Mouse (Mus musculus): ENCODE data around the gene Icam2. TPM values are rescaled to one million over a fixed set of nuclear protein-coding genes. Genes with fewer than 3 reads are reported as not detected.
A peak's percentile ranks its signal among the peaks of the same experiment; 100 is the strongest.
"Not testable (repeated sequence)": the region's sequence is repeated elsewhere in the genome, so short reads cannot be mapped to it uniquely, and the experiment has no call there.

Gene Icam2
- polyA plus RNA-seq, 2 experiments = 12.1 to 13.0 TPM

- Histone ChIP-seq H3K27me3 (ENCODE audit: control insufficient read depth, insufficient read depth, low read length) (no peaks in the 10 kb centered on the region), H3K9me3 (ENCODE audit: control insufficient read depth, low read length) (no peaks in the 10 kb centered on the region), H3K9ac (replicated peaks) (no peak overlapping the region), H3K4me2 (ENCODE audit: low read depth) (no peak overlapping the region), H3K27ac (no peak overlapping the region), H3K36me3 (replicated peaks; ENCODE audit: control insufficient read depth, insufficient read depth, low read depth) (peaks cover 8% of the 10 kb centered on the region), H3K4me1 (replicated peaks; ENCODE audit: control insufficient read depth in 2 of 2, insufficient read depth in 2 of 2, low read length in 1 of 2) (no peaks in the 10 kb centered on the region; a peak in 1 of 4 replicates), H3K4me3 (ENCODE audit: insufficient read depth in 1 of 2, low read depth in 2 of 2, low read length in 2 of 2) (no peak overlapping the region)
- TF ChIP-seq EP300 (IDR thresholded peaks at IDR 0.05; ENCODE audit: low read depth) = no peak
- TF ChIP-seq CTCF (IDR thresholded peaks at IDR 0.05; ENCODE audit: low read depth) = no peak
- ATAC-seq (ENCODE audit: insufficient read depth) (no peak), DNase-seq (ENCODE audit: low read depth in 3 of 3, low spot score in 3 of 3) (no peak)
- 80% methylated on average over 3 of the region's 3 CpGs for WGBS (ENCODE audit: insufficient replicate concordance)
Observed at GRCm38 (mm10) chr11:106410507-106410906, 22.6 kb upstream of the Icam2 start.

GRCm38 (mm10) chr11:106410011-106410410 is 22.1 kb upstream of the Icam2 start:
- no peaks in the 10 kb centered on the region for H3K9me3 ChIP-seq (ENCODE audit: control insufficient read depth, low read length)
- no peak overlapping the region for H3K4me3 ChIP-seq (ENCODE audit: insufficient read depth in 1 of 2, low read depth in 2 of 2, low read length in 2 of 2)
- ATAC-seq (ENCODE audit: insufficient read depth) = no peak
- DNase-seq (ENCODE audit: low read depth in 3 of 3, low spot score in 3 of 3) = no peak
- TF ChIP-seq CTCF (IDR thresholded peaks at IDR 0.05; ENCODE audit: low read depth) (no peak), EP300 (IDR thresholded peaks at IDR 0.05; ENCODE audit: low read depth) (no peak)
- H3K9ac ChIP-seq (replicated peaks) = no peak overlapping the region
- H3K27me3 ChIP-seq (ENCODE audit: control insufficient read depth, insufficient read depth, low read length) = no peaks in the 10 kb centered on the region
- H3K4me2 ChIP-seq (ENCODE audit: low read depth) = no peak overlapping the region
- H3K36me3 ChIP-seq (replicated peaks; ENCODE audit: control insufficient read depth, insufficient read depth, low read depth) = peaks cover 8% of the 10 kb centered on the region
- no peaks in the 10 kb centered on the region; a peak in 1 of 4 replicates for H3K4me1 ChIP-seq (replicated peaks; ENCODE audit: control insufficient read depth in 2 of 2, insufficient read depth in 2 of 2, low read length in 1 of 2)
- WGBS (ENCODE audit: insufficient replicate concordance) = 76% methylated on average over 4 of the region's 4 CpGs
- no peak overlapping the region for H3K27ac ChIP-seq

GRCm38 (mm10) chr11:106398481-106398880 is 10.6 kb upstream of the Icam2 start:
- Histone ChIP-seq H3K4me1 (replicated peaks; ENCODE audit: control insufficient read depth in 2 of 2, insufficient read depth in 2 of 2, low read length in 1 of 2) (peaks cover 7 to 8% of the 10 kb centered on the region in 2 experiments), H3K27ac (no peak overlapping the region), H3K4me2 (ENCODE audit: low read depth) (no peak overlapping the region), H3K36me3 (replicated peaks; ENCODE audit: control insufficient read depth, insufficient read depth, low read depth) (peaks cover 12% of the 10 kb centered on the region; the same call in 1 of the 2 replicates), H3K4me3 (ENCODE audit: insufficient read depth in 1 of 2, low read depth in 2 of 2, low read length in 2 of 2) (no peak overlapping the region), H3K9me3 (ENCODE audit: control insufficient read depth, low read length) (no peaks in the 10 kb centered on the region), H3K9ac (replicated peaks) (no peak overlapping the region), H3K27me3 (ENCODE audit: control insufficient read depth, insufficient read depth, low read length) (no peaks in the 10 kb centered on the region)
- TF ChIP-seq CTCF (IDR thresholded peaks at IDR 0.05; ENCODE audit: low read depth) (no peak), EP300 (IDR thresholded peaks at IDR 0.05; ENCODE audit: low read depth) (no peak)
- no peak for ATAC-seq (ENCODE audit: insufficient read depth)
- DNase-seq (ENCODE audit: low read depth in 3 of 3, low spot score in 3 of 3) = no peak
- WGBS (ENCODE audit: insufficient replicate concordance) = 83% methylated on average over 8 of the region's 8 CpGs

GRCm38 (mm10) chr11:106397656-106398055 is 9.8 kb upstream of the Icam2 start:
- Histone ChIP-seq H3K4me1 (replicated peaks; ENCODE audit: control insufficient read depth in 2 of 2, insufficient read depth in 2 of 2, low read length in 1 of 2) (peaks cover 15 to 16% of the 10 kb centered on the region in 2 experiments), H3K9me3 (ENCODE audit: control insufficient read depth, low read length) (no peaks in the 10 kb centered on the region), H3K27me3 (ENCODE audit: control insufficient read depth, insufficient read depth, low read length) (no peaks in the 10 kb centered on the region), H3K4me2 (ENCODE audit: low read depth) (no peak overlapping the region), H3K36me3 (replicated peaks; ENCODE audit: control insufficient read depth, insufficient read depth, low read depth) (peaks cover 8% of the 10 kb centered on the region; the same call in 1 of the 2 replicates), H3K4me3 (ENCODE audit: insufficient read depth in 1 of 2, low read depth in 2 of 2, low read length in 2 of 2) (no peak overlapping the region), H3K9ac (replicated peaks) (no peak overlapping the region), H3K27ac (no peak overlapping the region)
- TF ChIP-seq CTCF (IDR thresholded peaks at IDR 0.05; ENCODE audit: low read depth) = peak; percentile 66
- TF ChIP-seq EP300 (IDR thresholded peaks at IDR 0.05; ENCODE audit: low read depth) = no peak
- DNase-seq (ENCODE audit: low read depth in 3 of 3, low spot score in 3 of 3) = no peak
- ATAC-seq (ENCODE audit: insufficient read depth) = no peak
- 74% methylated on average over 3 of the region's 3 CpGs for WGBS (ENCODE audit: insufficient replicate concordance)

- not testable (repeated sequence) for H3K36me3 ChIP-seq (replicated peaks; ENCODE audit: control insufficient read depth, insufficient read depth, low read depth); DNase-seq (ENCODE audit: low read depth in 3 of 3, low spot score in 3 of 3); H3K4me3 ChIP-seq (ENCODE audit: insufficient read depth in 1 of 2, low read depth in 2 of 2, low read length in 2 of 2); H3K27ac ChIP-seq; H3K9me3 ChIP-seq (ENCODE audit: control insufficient read depth, low read length); H3K27me3 ChIP-seq (ENCODE audit: control insufficient read depth, insufficient read depth, low read length); H3K9ac ChIP-seq (replicated peaks)
- Histone ChIP-seq H3K4me1 (replicated peaks; ENCODE audit: control insufficient read depth in 2 of 2, insufficient read depth in 2 of 2, low read length in 1 of 2) (peaks cover 20 to 24% of the 10 kb centered on the region in 2 experiments), H3K4me2 (ENCODE audit: low read depth) (0 out of 2 replicates have a peak overlapping the region, but pooled peaks have one; percentile 11)
- peak; percentile 58 for ATAC-seq (ENCODE audit: insufficient read depth)
- 43% methylated on average over 2 of the region's 2 CpGs for WGBS (ENCODE audit: insufficient replicate concordance)
Observed at GRCm38 (mm10) chr11:106394055-106394454, 6.2 kb upstream of the Icam2 start.
